Mouse (Mus musculus) CD4-positive, CD25-positive, alpha-beta regulatory T cell, adult 2 months (primary cell): ENCODE data around the gene March9.

Experiments
- DNase-seq: peaks from one replicate; pipeline ENCODE4 v3.0.0-alpha.2; 2012; ENCODE audit warnings: low read depth, low spot score

Gene March9

GRCm38 (mm10) chr10:127059968-127060916 is at the start of gene March9:
Gene March9 (minus strand): TSS chr10:127060184.
- peak; percentile 90 for DNase-seq

DNA sequence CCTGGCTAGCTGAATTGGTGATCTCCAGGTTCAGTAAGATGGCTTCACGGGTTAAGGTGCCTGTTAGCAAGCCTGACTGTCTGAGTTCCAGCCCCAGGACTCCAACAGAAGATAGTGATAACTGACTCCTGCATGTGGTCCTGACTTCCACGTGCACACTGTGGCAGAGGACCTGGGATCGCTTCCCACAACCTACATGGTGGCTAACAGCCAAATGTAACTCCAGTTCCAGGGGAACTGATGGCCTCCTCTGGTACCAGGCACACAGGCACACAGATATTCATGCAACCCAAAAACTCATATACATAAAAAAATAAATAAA is 48.2 kb upstream of the March9 start:
- no peak for DNase-seq

DNA sequence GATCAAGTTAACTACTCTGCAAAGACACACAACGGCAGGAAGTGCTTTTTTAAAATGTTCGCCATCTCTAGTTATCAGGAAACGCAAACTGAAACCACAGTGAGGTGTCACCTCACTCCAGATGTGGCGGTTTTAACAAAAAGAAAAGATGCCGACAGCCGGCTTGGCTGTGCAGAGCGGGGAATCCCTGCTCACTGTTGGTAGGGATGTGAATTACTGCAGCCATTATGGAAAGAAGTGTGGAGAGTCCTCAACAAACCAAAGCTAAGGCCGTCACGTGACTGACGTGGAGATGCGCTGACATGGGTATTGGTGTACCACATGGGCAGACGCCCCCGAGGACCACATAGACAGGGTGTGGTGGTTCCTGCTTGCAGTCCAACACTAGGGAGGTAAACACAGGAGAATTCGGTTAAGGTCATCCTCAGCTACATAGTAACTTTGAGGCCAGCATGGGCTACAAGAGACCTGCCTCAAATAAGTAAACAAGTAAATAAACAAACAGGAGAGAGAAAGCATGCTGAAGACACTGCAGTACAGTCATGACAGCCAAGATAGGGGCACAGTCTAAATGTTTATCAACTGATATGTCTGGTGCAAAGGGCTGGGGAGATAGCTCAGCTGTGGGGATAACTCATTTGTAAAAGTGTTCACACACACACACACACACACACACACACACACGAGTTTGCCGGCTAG is 47.7 kb upstream of the March9 start:
- peak; percentile 73 for DNase-seq

DNA sequence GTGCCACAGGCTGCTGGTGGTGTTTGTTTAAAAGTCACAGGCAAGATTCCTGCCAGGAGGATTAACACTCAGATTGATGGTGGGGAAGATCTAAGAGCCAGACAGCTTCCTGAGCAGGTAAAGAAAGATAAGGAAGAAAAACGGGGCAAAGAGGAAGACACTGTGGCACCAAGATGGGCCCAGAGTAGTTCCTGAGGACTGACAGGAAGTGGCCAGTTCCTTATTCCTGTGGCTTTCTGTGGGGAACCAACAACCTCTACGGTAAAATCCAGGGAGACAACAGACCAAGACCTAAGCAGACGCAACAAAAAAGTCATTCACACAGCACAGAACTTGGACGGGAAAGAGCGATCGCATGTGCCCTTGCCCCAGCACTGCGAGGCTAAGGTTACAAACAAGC is 43.6 kb upstream of the March9 start:
- DNase-seq, result no peak

- no peak for DNase-seq
Measured at GRCm38 (mm10) chr10:127101151-127101550, 41.2 kb upstream of the March9 start.

DNA sequence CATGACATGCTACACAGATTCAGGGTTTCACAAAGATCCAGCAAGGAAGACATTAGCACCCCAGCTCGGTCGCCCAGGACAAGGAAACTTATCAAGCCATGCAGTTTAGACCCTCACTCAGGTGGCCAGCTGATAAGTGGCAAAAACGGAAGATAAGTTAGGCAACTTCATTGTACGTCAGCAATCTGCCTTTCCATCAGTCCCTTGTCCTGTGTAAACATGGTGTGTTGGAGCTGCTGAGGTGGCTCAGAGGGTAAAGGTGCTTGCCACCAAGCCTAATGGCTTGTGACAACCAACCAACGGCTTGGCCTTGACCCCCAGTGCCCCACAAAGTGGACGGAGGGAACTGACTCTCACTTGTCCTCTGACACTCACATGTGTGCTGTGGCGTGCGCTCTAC is 40.4 kb upstream of the March9 start:
- DNase-seq, result no peak

- no peak for DNase-seq
Measured at GRCm38 (mm10) chr10:127099868-127100267, 39.9 kb upstream of the March9 start.

DNA sequence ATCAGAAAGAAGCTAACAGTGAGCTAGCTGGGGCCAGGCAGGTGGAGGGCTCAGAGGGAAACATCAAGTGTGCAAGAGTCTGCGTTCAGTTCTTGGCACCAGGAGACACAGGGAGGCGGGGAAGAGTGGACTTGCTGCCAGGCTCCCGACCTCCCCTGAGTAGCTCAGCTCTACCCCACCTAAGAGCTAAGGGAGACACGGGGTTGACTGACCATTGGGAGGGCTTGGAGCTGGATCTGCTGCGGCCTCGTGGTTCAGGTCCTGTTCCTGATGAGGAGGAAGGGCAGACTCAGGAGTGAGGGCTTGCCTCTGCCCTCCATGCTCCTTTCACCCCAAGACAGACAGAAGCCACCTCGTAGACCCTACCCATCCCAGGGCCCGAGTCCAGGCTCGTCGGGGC is 39.2 kb upstream of the March9 start:
- no peak for DNase-seq

DNA sequence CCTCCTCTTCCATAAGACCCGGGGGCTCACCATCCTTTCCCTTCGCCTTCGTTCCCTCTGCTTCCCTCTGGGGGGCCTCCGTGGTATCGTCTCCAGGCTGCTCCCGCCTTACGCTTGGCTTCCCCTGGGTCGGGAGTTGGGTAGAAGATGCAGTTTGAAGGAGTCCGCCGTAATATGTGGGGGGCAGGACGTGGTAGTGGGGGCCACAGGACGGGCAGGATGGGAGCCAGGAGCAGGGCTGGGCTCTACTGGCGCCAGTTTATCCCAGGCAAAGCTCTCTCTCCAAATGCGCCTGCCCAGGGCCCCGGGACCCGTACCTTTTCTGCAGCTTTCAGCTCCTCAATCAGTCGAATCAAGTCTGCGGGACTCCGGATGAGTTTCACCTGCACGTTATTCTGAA is 38.5 kb upstream of the March9 start:
- DNase-seq, result no peak

- no peak for DNase-seq
Measured at GRCm38 (mm10) chr10:127094382-127094802, 34.4 kb upstream of the March9 start.

- DNase-seq, result no peak
Measured at GRCm38 (mm10) chr10:127092742-127093141, 32.8 kb upstream of the March9 start.

DNA sequence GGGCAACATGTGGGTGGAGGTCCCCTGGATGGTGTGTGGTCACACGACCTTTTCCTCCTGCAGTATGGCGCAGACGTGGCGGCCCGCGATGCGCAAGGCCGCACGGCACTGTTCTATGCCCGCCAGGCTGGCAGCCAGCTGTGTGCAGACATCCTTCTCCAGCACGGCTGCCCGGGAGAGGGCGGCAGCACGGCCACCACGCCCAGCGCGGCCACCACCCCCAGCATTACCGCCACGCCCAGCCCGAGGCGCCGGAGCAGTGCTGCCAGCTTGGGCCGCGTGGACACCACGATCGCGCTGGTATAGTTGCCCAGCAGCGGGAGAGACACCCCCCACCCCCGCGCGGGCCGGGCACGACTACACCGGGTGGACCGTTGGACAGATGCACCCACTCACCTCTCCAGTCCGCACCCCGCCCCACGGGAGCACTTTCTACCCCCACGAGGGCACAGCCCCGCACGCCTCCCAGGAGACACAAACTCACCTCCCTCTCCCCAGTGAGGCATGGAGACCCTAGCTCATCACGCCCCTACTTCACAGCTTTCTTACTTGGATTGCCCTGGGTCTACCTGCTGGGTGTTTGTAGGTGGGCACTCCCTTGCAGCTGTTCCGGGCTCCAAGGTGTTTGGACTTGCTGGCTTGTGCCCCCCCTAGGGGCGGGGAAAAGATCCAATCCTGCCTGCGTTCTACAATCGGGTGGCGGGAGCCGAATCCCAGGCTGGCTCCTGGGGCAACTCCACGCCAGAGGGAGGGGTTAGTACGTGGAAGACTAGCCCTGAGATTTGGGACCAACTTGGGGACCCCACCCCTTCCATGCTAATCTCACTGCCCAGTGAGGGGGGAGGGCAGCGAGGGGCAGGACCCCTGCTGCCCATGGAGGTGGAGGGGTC is 31.8 kb upstream of the March9 start:
- DNase-seq, result no peak

DNA sequence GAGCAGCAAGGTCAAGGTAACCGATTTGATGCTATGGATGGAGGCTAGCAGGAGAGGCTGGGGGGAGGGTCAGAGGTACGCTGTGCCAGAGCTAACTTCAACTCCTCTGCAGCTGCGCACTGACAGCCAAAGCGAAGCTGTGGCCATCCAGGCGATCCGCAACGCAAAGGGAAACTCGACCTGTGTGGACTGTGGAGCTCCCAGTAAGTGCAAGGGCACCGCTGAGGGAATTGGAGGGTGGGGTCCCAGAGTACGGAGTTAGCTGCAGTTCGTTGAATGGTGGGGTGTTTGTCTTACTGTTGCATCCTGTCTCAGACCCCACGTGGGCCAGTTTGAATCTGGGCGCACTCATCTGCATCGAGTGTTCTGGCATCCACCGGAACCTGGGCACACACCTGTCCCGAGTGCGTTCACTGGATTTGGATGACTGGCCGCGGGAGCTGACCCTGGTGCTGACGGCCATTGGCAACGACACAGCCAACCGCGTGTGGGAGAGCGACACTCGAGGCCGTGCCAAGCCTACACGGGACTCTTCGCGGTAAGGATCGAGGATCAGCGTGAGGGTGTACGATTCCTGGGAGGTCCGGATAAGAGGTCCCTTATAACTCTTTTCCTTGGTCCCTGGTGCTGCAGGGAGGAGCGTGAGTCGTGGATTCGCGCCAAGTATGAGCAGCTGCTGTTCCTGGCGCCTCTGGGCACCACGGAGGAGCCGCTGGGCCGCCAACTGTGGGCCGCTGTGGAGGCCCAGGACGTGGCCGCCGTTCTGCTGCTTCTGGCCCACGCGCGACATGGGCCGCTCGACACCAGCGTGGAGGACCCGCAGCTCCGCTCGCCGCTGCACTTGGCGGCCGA is 30.8 kb upstream of the March9 start:
- DNase-seq, result no peak

DNA sequence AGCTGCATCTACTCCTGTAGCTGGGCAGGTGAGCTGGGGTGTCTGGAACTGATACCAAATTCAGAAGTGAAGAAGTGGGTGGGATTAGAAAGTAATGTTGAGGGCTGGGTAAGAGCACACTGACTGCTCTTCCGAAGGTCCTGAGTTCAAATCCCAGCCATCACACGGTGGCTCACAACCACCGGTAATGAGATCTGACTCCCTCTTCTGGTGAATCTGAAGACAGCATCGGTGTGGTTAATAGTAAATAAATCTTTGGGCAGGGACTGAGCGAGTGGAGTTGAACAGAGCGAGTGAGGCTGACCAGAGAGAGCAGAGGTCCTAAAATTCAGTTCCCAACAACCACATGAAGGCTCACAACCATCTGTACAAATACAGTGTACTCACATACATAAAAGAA is 25.6 kb upstream of the March9 start:
- no peak for DNase-seq

GRCm38 (mm10) chr10:127085052-127085451 is 25.1 kb upstream of the March9 start:
- DNase-seq, result no peak

DNA sequence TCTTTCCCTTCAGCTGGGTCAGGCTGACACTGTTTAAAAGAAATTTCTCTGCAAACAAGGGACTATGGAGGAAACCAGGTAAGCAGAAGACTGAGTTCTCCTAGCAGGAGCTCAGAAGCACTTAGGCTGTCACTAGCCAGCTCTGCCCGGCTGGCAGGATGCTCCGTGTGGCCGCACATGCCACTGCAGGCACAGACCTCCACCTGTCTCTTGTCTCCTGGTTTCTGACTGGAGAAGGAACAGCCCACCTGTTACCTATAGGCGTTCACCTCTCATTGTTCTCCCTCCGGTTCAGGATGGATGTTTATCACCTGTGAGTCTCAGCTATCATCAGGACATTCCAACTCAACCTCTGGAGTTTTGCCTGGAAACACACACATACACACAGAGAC is 23.9 kb upstream of the March9 start:
- DNase-seq, result no peak

- no peak for DNase-seq
Measured at GRCm38 (mm10) chr10:127083292-127083914, 23.4 kb upstream of the March9 start.

GRCm38 (mm10) chr10:127081996-127082620 is 22.1 kb upstream of the March9 start:
- DNase-seq, result no peak

DNA sequence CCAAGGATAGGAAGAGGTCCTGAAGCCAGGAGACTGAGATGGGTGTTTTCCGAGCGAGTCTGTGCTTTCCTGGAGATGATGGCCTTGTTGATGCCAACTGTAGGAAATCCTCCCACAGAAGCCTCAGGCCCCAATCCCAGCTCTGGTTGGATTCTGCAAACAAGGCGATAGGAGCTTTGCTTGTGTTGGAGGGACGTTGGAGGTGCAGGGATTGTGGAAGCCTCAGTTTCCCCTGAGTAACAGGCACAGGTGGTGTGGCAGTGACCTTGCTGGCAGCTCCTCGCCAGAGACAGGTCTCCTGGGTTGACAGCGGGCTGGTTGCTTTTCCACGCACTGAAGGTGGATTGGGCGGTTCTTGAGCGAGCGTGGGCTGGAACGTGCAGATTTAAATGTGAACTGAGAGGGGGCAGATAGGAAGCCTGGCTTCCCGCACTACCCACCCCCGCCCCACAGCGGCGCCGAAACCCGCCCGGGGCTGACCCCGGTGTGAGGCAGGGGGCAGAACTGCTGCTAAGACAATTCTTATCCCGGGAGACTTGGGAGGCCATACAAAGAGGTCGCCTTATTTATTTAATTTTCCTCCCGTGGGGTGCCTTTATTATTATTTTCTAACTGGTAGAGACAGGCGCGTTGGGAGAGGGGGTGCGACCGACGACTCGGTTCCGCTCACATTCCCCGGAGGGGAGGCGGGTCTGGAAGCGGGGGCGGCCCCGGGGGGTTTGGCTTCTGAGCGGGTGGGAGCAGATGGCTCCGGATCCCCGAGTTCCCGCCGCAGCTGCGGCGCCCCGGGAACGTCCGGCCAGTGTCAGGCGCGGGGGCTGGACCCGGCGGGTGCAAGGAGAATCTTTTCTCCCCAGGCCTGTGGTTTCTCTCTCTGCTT is 21.2 kb upstream of the March9 start:
- no peak for DNase-seq
